Mouse (Mus musculus) right cerebral cortex, postnatal 4 days (tissue): ENCODE measurements around the gene Vwa7.
"Not testable (repeated sequence)": the region's sequence is repeated elsewhere in the genome, so short reads cannot be mapped to it uniquely, and the experiment has no call there.

Experiments used
- DNase-seq: peaks from one replicate; pipeline ENCODE4 v3.0.0-alpha.2; 2022

Vwa7 gene

GRCm38 (mm10) chr17:35016376-35016775, at the start of gene Vwa7:
TSS of gene Vwa7 (plus strand) at chr17:35016579.
- peak; percentile 44 for DNase-seq

GRCm38 (mm10) chr17:34969822-34970221, 46.6 kb upstream of the Vwa7 start, which contains the start of gene Gm20481:
TSS of gene Gm20481 (plus strand) at chr17:34969912.
- DNase-seq, result not testable (repeated sequence)

DNA sequence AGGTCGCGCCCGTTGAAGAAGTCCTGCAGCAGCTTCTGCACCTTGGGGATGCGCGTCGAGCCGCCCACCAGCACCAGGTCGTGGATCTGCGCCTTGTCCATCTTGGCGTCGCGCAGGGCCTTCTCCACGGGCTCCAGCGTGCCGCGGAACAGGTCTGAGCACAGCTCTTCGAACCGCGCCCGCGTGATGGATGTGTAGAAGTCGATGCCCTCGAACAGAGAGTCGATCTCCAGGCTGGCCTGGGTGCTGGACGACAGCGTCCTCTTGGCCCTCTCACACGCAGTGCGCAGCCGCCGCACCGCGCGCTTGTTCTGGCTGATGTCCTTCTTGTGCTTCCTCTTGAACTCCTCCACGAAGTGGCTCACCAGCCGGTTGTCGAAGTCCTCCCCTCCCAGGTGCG, 45.5 kb upstream of the Vwa7 start:
- not testable (repeated sequence) for DNase-seq

DNA sequence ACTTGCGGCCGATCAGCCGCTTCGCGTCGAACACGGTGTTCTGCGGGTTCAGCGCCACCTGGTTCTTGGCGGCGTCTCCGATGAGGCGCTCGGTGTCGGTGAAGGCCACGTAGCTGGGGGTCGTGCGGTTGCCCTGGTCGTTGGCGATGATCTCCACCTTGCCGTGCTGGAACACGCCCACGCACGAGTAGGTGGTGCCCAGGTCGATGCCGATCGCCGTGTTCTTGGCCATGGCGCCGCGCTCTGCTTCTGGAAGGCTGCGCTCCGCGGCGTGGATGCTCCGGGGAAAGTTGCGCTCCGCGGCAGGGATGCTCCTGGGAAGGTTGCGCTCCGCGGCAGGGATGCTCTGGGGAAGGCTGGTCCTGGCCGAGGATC, 44.7 kb upstream of the Vwa7 start:
- DNase-seq, result not testable (repeated sequence)

DNA sequence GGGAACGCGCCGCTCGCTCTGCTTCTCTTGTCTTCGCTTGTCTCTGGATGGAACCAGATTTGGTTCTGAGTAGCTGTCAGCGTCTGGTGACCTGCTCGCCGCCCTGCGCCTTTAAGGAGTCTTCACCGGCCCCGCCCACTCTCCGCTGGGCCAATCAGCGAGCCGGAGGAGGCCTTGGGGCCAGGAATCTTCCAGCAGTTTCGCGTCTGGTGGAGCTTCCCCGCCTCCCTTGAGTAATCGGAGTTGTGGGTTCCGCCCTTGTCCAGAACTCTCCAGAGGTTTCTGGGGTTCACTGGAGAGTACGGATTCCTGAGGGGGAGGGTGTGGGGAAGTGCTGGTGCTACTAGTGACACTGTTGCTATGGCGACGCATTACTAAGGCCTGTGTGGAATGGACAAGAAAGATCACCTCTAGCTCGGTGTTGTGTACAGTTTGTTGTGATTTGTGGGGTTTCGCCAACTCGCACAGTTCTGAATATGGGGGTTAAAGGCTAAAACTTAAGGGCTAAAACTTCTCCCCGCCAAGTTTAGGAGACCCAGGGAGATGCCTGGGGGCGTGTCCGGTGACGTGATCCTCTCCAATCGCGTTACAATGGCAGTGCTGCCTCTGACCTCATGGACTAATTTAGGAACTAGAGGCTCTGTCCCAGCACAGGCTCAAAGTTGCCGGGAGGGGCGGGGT, 44.2 kb upstream of the Vwa7 start, which contains the start of the genes Hspa1a and Hspa1l:
TSS of gene Hspa1a (minus strand) at position 88 of the 681 bp plus-strand sequence.
TSS of gene Hspa1l (plus strand) at position 635 of the 681 bp plus-strand sequence.
- peak; percentile 49 for DNase-seq

DNA sequence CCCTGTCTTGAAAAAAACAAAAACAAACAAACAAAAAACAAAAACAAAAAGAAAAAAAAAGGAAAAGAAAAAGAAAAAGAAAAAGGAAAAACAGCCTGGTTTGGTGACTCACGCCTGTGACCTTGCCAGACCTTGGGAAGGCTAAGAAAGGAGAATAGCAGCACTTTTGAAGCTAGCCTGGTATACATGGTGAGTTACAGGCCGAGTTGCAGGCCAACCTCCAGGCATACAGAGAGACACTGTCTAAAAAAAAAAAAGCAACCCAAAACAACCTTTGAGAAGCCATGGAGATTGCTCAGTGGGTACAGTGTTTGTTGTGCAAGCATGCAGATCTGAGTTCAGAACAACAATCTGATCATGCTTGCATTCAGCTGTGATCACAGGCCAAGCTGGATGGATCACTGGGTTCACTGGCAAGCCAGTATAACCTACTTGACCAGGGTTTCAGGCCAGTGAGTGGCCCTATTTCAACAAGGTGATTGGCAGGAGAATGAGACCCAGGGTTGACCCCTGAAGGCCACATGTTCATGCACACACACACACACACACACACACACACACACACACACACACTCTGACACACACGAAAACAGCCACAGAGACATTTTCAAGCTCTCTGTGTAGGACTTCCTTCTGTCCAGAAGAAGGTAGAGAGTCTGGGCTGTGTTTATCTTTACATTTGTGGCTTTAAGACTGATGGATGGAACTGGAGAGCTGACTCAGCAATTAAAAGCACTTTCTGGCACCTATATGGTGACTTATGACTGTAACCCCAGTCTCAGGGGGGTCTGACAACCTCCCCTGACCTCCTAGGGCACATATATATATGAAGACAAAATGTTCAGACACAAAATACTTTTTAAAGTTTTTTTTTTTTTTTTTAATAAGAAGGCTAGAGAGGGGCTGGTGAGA, 40.5 kb upstream of the Vwa7 start:
- no peak for DNase-seq

GRCm38 (mm10) chr17:34977000-34977399, 39.4 kb upstream of the Vwa7 start:
- no peak for DNase-seq

- DNase-seq, result no peak
These were observed 38.1 kb upstream of the Vwa7 start for GRCm38 (mm10) chr17:34978239-34978638.

- no peak for DNase-seq
These were observed 36.7 kb upstream of the Vwa7 start for GRCm38 (mm10) chr17:34979631-34980030.

- DNase-seq, result no peak
These were observed 35.7 kb upstream of the Vwa7 start for GRCm38 (mm10) chr17:34980655-34981054.

DNA sequence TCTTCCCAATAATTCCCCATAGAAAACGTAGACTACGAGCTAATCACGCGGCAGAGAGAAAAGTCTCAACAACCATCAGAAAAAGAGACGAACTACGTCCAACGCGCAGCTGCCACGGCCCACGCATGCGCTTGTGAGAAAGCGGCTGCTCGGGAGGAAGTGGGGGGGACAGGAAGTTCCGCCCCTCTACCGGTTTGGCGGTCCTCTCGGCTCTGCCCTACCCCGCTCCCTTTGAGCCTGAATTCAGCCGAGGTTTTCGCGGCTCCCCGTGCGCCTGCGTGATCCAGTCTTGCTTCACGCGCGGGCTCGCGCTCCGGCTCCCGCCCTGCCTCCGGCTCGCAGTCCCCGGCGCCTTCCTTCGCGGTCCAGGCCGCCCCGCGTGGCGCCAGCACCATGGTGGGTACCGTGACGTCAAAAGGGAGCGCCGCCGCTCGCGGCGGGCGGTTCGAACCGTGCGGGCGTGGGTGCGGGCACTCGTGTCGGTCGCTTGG, 34.6 kb upstream of the Vwa7 start, which contains the start of gene Lsm2:
TSS of gene Lsm2 (plus strand) at position 173 of the 491 bp plus-strand sequence.
- peak; percentile 83 for DNase-seq

DNA sequence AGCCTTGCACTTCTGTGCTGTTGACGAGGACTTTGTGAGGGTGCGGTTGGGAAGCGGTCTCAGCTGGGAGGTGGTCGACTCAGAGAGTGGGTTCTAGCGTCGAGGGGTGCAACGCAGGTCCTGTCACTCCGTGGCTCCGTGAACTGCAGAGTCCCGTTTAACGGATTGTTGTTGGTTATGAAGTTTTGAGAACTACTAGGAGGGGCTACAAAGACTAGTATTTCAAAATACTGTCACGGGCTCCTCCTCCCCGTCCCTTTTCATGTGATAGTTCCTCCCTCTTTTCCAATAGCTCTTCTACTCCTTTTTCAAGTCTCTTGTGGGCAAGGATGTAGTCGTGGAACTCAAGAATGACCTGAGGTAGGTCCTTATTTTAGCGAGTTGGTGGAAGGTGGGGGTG, 34.1 kb upstream of the Vwa7 start:
- no peak for DNase-seq

DNA sequence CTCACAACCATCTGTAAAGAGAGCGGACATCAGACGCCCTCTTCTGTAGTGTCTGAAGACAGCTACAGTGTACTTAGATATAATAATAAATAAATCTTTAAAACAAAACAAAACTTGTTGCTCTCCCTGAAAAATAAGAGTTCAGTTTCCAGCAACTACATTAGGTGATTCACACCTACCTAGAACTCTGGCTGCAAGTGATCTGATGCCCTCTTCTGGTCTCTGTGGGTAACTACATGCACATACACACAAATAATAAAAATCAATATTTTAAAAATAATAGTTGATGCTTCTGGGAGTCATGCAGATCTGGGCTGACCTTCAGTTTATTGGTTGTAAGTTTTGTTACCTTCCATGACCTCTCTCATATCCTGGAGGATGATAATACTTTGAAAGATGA, 32.2 kb upstream of the Vwa7 start:
- DNase-seq, result no peak

DNA sequence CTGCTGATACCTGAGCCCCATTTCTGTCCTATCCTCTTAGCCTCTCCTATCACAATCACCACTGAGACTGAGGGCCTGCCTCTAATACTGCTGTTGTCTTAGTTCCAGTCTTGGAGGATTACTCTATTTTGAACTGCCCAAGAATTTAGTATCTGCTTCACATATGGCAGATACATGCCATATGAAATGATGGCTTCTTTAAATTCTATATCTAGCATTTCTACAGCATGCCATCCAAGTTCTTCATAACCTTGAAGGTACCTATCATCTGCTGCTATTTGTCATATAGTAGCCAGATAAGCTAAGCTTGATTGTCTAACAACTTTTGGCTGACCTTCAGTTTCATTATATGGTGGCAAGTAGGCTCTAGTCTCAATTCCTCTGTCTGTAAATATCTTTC, 21.6 kb upstream of the Vwa7 start:
- no peak for DNase-seq

GRCm38 (mm10) chr17:34995192-34995591, 21.2 kb upstream of the Vwa7 start:
- DNase-seq, result not testable (repeated sequence)

GRCm38 (mm10) chr17:34995927-34996326, 20.5 kb upstream of the Vwa7 start:
- DNase-seq, result not testable (repeated sequence)

DNA sequence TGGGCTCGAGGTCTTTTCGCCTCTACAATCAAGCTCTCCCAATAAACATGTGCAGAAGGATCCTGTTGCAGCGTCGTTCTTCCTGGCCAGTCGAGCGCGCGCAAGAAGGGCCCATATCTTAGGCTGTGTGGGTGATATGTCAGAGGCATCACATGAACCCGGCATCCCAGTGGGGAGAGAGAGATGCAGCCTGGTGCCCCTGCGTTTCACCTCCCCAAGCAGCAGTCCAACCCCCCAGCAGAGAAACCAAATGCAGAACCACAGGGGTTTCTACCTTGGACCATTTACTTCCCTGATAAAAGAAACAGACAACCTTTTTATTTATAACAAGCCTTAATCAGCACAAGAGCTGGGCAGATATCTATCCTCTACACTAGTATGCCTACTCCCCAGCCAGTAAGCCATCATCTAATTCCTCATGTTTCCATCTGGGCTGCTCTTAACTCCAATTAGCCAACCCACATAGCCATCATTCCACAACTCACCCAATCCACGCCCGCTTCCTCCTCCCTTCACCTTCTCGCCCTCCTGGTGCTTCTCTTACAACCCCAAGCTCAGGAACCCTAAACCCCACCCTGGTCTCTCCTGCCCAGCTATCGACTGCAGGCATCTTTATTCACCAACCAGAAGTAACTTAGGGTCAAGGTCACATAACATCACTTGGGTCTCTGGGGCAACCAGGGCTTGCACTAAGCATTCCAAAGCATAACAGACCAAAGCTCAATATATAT, 19.8 kb upstream of the Vwa7 start:
- no peak for DNase-seq

- no peak for DNase-seq
These were observed 19.3 kb upstream of the Vwa7 start for GRCm38 (mm10) chr17:34997142-34997483.

DNA sequence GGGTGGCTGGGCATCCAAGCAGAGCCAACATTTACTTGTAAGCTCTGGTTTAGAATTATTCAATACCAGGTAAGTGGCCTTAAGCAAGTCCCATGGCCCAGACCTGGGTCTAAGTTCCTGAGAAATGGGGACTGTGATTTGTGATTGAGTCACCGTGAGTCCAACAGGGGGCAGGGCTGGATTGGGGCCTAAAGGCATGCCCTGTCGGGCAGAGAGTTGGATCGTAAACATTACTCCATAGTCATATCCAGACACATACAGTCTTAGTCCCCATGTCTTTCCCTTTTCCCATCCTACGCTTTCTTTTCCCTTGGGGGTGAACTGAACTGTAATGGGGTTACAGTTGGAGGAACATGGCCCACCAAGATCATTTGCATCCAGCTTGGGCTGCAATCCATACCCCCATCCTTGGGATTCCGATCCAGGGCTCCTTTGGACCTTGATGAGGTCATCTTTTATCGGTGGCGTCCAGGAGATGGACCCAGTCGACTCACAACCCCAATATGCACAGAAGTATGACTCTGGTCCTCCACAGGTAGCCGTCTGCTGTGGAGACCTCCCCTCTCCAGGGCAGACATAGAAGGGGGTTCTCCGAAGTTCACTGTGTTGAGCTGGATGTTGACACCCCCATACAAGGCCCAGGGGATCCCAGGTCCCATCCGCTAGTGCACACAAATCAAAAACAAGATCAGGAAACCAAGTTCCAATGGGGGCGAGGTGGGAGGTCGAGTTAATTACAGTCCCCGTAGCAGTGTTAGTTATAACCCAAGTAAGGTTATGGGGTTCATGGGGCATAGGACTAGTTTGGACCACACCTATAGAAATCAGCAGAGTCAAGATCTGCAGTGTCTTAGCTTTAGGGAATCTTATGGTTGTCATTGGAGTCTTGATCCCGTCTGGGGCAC, 17.6 kb upstream of the Vwa7 start:
- no peak for DNase-seq

- DNase-seq, result not testable (repeated sequence)
These were observed 16.3 kb upstream of the Vwa7 start for GRCm38 (mm10) chr17:34999871-35000716.
